8 mouse cellular contexts compared by ENCODE assay signal in genomic region chr17:56290388-56291170, GRCm38 (mm10). TPM values are rescaled to one million over a fixed set of nuclear protein-coding genes. Genes with fewer than 3 reads are reported as not detected.
DNase-seq lines count a peak whose midpoint lies in the region; ATAC-seq and TF ChIP-seq lines count a peak whose summit lies in the region.

No protein-coding gene starts in this region.

- H3K27me3 ChIP-seq in forebrain, embryonic 13.5 days: no peaks in the 10 kb centered on the region

- no peak for TF ChIP-seq CTCF in bone marrow, adult 2 months (IDR thresholded peaks at IDR 0.05; ENCODE audit: control insufficient read depth, insufficient read depth, low read length)
- TF ChIP-seq CTCF in layer of hippocampus, adult 2 months (conservative IDR thresholded peaks at IDR 0.05): no peak

- TF ChIP-seq POLR2A in bone marrow, adult 2 months (IDR thresholded peaks at IDR 0.05; ENCODE audit: borderline replicate concordance, control insufficient read depth, low read depth, low read length): peak; percentile 44; the same call in 1 of the 2 replicates

- peaks cover 9% of the 10 kb centered on the region for H3K4me1 ChIP-seq in bone marrow, adult 2 months (ENCODE audit: control insufficient read depth, insufficient read depth, low read length)
- H3K4me1 ChIP-seq in forebrain, embryonic 13.5 days: peaks cover 37% of the 10 kb centered on the region

- H3K9ac ChIP-seq in forebrain, embryonic 13.5 days: peak overlapping the region; percentile 46

- H3K4me2 ChIP-seq in forebrain, embryonic 13.5 days: peak overlapping the region; percentile 59

- DNase-seq in ES-CJ7 (ENCODE audit: low read depth, low spot score): peak; percentile 96
- DNase-seq in heart, postnatal 36 days: peak; percentile 100
- DNase-seq in layer of hippocampus, adult 2 months (ENCODE audit: low spot score in 2 of 2): peak; percentile 63 to 76
- peak; percentile 98 for DNase-seq in lung, postnatal 25 days (ENCODE audit: low spot score)
- peak; percentile 98 for DNase-seq in ovary, postnatal 36 days (ENCODE audit: low spot score)
- DNase-seq in urinary bladder, postnatal 25 days (ENCODE audit: low spot score): peak; percentile 99

- peak overlapping the region; percentile 88 for H3K27ac ChIP-seq in bone marrow, adult 2 months (ENCODE audit: control insufficient read depth, insufficient read depth, low read depth, low read length, poor library complexity)
- H3K27ac ChIP-seq in forebrain, embryonic 13.5 days: peak overlapping the region; percentile 57
- peak overlapping the region; percentile 87 for H3K27ac ChIP-seq in layer of hippocampus, adult 2 months

- ATAC-seq in forebrain, embryonic 13.5 days: peak; percentile 70

- intact Hi-C loops in heart, postnatal 36 days (cut with DNase I): loop anchor here (1.0 kb wide), 1 partner anchor 13 kb away; no protein-coding TSS in a partner anchor

- H3K4me3 ChIP-seq in bone marrow, adult 2 months (replicated peaks; ENCODE audit: control insufficient read depth, low read depth, low read length): peak overlapping the region; percentile 73
- H3K4me3 ChIP-seq in forebrain, embryonic 13.5 days: peak overlapping the region; percentile 37
- peak overlapping the region; percentile 48 for H3K4me3 ChIP-seq in layer of hippocampus, adult 2 months

- WGBS in bone marrow, adult 2 months: 5% methylated on average over 17 of the region's 17 CpGs
- 2% methylated on average over 17 of the region's 17 CpGs for WGBS in forebrain, embryonic 13.5 days

- H3K9me3 ChIP-seq in forebrain, embryonic 13.5 days (replicated peaks): no peaks in the 10 kb centered on the region

- no peaks in the 10 kb centered on the region for H3K36me3 ChIP-seq in forebrain, embryonic 13.5 days (ENCODE audit: poor library complexity, severe bottlenecking)

RNA-seq across cellular contexts. Expression of gene Plin3, which starts 2.1 kb away (rescaled TPM):
- 10.9 and 29.6 TPM in 2 replicates for polyA plus RNA-seq in bone marrow, adult 2 months (2011; ENCODE audit: insufficient read depth, insufficient read length, low replicate concordance, missing spikeins)
- polyA plus RNA-seq in forebrain, embryonic 13.5 days (2015; fragmentation: Nextera tagmentation; extraction: Ambion mirVana): 18.3 and 21.8 TPM in 2 replicates
- 100 to 1,000 TPM; 183 to 206 TPM for total RNA-seq in heart, postnatal 36 days (2021)
- total RNA-seq in layer of hippocampus, adult 2 months (2021): 10 to 100 TPM; 16.8 to 17.2 TPM

RNA-seq across cellular contexts. Expression of gene Arrdc5, which starts 9.5 kb away (rescaled TPM):
- polyA plus RNA-seq in bone marrow, adult 2 months (2011; ENCODE audit: insufficient read depth, insufficient read length, low replicate concordance, missing spikeins): not detected in 2 replicates
- polyA plus RNA-seq in forebrain, embryonic 13.5 days (2015; fragmentation: Nextera tagmentation; extraction: Ambion mirVana): not detected in 2 replicates
- not detected for total RNA-seq in heart, postnatal 36 days (2021)
- not detected for total RNA-seq in layer of hippocampus, adult 2 months (2021)

RNA-seq across cellular contexts. Expression of gene Uhrf1, which starts 12.5 kb away (rescaled TPM):
- 77.5 and 109 TPM in 2 replicates for polyA plus RNA-seq in bone marrow, adult 2 months (2011; ENCODE audit: insufficient read depth, insufficient read length, low replicate concordance, missing spikeins)
- polyA plus RNA-seq in forebrain, embryonic 13.5 days (2015; fragmentation: Nextera tagmentation; extraction: Ambion mirVana): 119 and 138 TPM in 2 replicates
- total RNA-seq in heart, postnatal 36 days (2021): 1 to 10 TPM; 2.8 to 3.3 TPM
- 1 to 10 TPM; 1.7 to 2.1 TPM for total RNA-seq in layer of hippocampus, adult 2 months (2021)

RNA-seq across cellular contexts. Expression of gene Ticam1, which starts 14.0 kb away (rescaled TPM):
- 2.4 and 5.9 TPM in 2 replicates for polyA plus RNA-seq in bone marrow, adult 2 months (2011; ENCODE audit: insufficient read depth, insufficient read length, low replicate concordance, missing spikeins)
- 1.4 and 1.6 TPM in 2 replicates for polyA plus RNA-seq in forebrain, embryonic 13.5 days (2015; fragmentation: Nextera tagmentation; extraction: Ambion mirVana)
- 1 to 10 TPM; 8.7 to 8.8 TPM for total RNA-seq in heart, postnatal 36 days (2021)
- total RNA-seq in layer of hippocampus, adult 2 months (2021): 1 to 10 TPM; 6.1 to 7.1 TPM

RNA-seq across cellular contexts. Expression of gene Fem1a, which starts 34.0 kb away (rescaled TPM):
- 6.9 and 10.8 TPM in 2 replicates for polyA plus RNA-seq in bone marrow, adult 2 months (2011; ENCODE audit: insufficient read depth, insufficient read length, low replicate concordance, missing spikeins)
- polyA plus RNA-seq in forebrain, embryonic 13.5 days (2015; fragmentation: Nextera tagmentation; extraction: Ambion mirVana): 16.5 and 19.3 TPM in 2 replicates
- total RNA-seq in heart, postnatal 36 days (2021): 100 to 1,000 TPM; 106 to 111 TPM
- 10 to 100 TPM; 36.4 to 37.1 TPM for total RNA-seq in layer of hippocampus, adult 2 months (2021)

Comparison
In these comparisons a context has a peak if more than half of its experiments do, and no peak if none do; other contexts are left out.
1. Peak in every context shown above with its lines: DNase-seq, ATAC-seq, H3K4me3 ChIP-seq and H3K27ac ChIP-seq.
2. RNA of gene Plin3, which starts 2.1 kb away (total RNA-seq): 183 to 206 TPM in heart, postnatal 36 days; 16.8 to 17.2 TPM in layer of hippocampus, adult 2 months; every median in the first group is over 10 times any median in the second.